Mouse (Mus musculus) heart, adult 2 months (tissue): ENCODE data around the gene Cd4.

Experiments used
- CTCF ChIP-seq: fragments of 200-600 bp; IDR thresholded peaks from 2 replicates; pipeline ENCODE4 v1.8.1; 2022; ENCODE audit warnings: antibody characterized with exemption, mild to moderate bottlenecking, moderate library complexity
- POLR2A ChIP-seq: fragments of 200-500 bp; IDR thresholded peaks from 2 replicates; pipeline ENCODE4 v1.6.1; 2011; ENCODE audit warnings: mild to moderate bottlenecking, low read depth, low read length, control low read depth; ENCODE audit not compliant: insufficient read depth

GRCm38 (mm10) chr6:124917518-124918330 lies 29.7 kb upstream of the Cd4 start:
- TF ChIP-seq CTCF (no peak), POLR2A (peak; percentile 67)
